Mouse (Mus musculus) embryonic fibroblast, embryonic 13.5 days (primary cell): ENCODE results near the gene Klk8. TPM values are rescaled to one million over a fixed set of nuclear protein-coding genes. Genes with fewer than 3 reads are reported as not detected.

ENCODE experiments used
- H3K27ac ChIP-seq: 2 replicates; pipeline ENCODE4 v1.5.1; 2012; ENCODE audit warnings: low read length, control low read depth, inconsistent platforms; ENCODE audit not compliant: insufficient read depth
- H3K4me1 ChIP-seq: 2 replicates; pipeline ENCODE4 v1.6.1; 2011; ENCODE audit warnings: low read length; ENCODE audit not compliant: control insufficient read depth, insufficient read depth
- H3K4me3 ChIP-seq: 2 replicates; pipeline ENCODE4 v1.5.1; 2011; ENCODE audit warnings: mild to moderate bottlenecking, control low read depth, low read length; ENCODE audit not compliant: insufficient read depth
- CTCF ChIP-seq: IDR thresholded peaks from 2 replicates; pipeline ENCODE4 v1.5.1; 2011; ENCODE audit warnings: mild to moderate bottlenecking, control low read depth, low read length, moderate library complexity, borderline replicate concordance; ENCODE audit not compliant: insufficient read depth
- POLR2A ChIP-seq: IDR thresholded peaks from 2 replicates; pipeline ENCODE4 v1.6.1; 2011; ENCODE audit warnings: low read depth, mild to moderate bottlenecking, control low read depth, low read length, moderate library complexity
- polyA plus RNA-seq: library from polyadenylated mRNA; stranded (reverse); fragments of >200 nt; gene quantifications from 2 replicates; pipeline ENCODE4 v1.2.4, GENCODE M21; 2011; ENCODE audit warnings: low read depth; ENCODE audit not compliant: missing spikeins, insufficient read length

Gene Klk8
- 6.2 and 12.8 TPM in 2 replicates for polyA plus RNA-seq

DNA sequence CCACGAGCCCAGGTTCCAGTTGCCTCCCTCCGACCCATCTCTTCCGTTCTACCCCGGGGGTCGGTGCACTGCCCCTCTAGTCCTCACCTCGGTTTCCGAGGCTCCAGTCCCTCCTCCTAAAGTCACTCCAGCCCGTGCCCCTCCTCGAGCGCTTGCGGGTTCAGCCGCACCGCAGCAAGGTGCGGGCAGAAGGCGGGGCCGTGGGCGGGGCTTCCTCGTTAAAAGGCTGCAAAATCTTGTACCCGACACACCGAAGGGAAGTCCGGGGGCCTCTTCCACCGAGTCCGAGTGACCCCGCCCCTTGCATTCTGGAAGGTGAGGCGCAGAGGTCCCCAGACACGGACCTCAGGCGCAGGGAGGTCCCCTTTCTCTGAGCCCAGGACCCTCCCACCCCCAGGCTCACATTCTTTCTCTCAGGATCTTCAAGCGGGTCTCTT lies at the start of gene Klk8:
Klk8 (plus strand) TSS at position 245 of the 437 bp plus-strand sequence.
- Histone ChIP-seq H3K27ac (no peak within 1 kb of the TSS), H3K4me3 (peak within 1 kb of the TSS; percentile 83), H3K4me1 (no peaks in the 10 kb centered on the region)
- no peak for TF ChIP-seq POLR2A
- no peak for TF ChIP-seq CTCF

DNA sequence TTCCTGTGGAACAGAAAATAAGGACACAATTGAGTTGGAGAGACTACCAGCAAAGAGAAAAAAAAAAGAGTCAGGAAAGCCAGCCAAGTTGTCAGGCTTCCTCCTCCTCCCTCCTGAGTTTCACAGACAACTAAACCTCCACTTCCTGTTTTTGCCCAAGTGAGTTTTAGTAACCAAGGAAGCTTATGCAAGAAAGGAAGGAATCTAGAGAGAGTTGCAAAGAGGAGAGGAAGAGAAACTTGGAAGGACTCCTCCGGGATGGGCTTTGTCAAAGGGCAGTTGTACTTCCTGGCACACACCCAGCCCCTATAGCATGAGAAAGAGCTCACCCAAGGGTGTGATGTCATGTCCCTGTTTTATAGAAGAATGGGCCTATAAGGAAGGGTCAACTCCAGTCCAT lies 49.6 kb upstream of the Klk8 start:
- no peak for TF ChIP-seq CTCF
- no peak for TF ChIP-seq POLR2A
- H3K4me1 ChIP-seq = no peaks in the 10 kb centered on the region
- no peak overlapping the region for H3K27ac ChIP-seq
- H3K4me3 ChIP-seq = no peak overlapping the region

DNA sequence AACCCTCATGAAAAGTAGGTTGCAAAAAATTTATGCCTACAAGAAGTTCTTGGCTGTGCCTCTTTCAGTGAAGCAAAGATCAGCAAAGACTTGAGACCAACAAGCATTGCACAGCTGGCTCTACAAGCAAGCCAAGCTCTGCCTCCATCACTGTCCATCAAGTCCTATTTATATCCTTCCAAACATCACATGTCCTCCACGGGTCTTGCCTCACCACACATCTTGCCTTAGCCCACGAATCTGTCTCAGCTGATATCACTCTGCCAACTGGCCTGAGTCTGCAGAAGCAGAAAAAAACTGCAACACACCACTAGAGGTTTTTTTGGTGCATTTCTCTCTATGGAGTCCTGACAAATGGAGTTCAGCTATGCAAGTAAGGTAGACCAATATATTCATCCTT lies 44.6 kb upstream of the Klk8 start:
- TF ChIP-seq CTCF (no peak), POLR2A (no peak)
- Histone ChIP-seq H3K4me1 (no peaks in the 10 kb centered on the region), H3K4me3 (no peak overlapping the region), H3K27ac (no peak overlapping the region)

DNA sequence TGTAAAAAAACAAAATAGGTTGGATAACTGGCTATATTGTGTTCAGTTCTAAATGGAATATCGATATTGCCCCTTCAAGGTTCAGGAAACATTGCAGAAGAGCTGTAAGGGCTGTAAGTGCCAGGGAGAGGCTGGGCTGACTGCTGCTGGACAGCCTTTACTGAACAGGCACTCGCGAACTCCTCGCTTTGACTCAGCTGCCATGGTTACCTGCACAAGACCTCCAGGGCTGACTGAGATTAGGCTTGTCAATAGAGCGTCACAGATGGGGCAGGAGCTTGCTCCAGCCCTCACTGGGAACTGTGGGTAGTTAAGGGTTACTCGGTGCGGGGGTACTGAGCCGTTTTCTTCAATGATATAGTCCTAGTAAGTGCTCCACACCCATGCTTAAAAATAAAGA lies 30.9 kb upstream of the Klk8 start:
- Histone ChIP-seq H3K27ac (no peak overlapping the region), H3K4me1 (no peaks in the 10 kb centered on the region), H3K4me3 (no peak overlapping the region)
- TF ChIP-seq POLR2A = no peak
- TF ChIP-seq CTCF = no peak

DNA sequence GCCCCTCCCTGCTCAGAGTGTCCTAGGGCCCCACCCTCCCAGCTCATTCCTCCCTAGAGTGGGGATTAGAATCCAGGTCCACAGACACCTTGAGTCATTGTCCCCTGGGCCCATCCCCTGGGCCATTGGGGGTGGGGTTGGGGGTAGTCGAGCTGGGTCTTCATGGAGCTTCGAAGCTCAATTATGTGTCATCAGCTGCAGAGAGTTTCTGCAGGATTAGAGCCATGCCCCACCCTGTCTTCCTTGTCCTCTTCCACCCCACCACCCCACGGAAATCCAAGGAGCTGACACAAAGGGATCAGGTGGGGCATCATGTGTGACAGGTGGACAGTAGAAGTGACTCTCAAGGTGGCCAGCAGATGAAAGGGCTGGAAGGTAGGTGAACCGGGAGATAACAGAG lies 28.8 kb upstream of the Klk8 start, which contains the start of gene Klk12:
Klk12 (plus strand) TSS at position 301 of the 400 bp plus-strand sequence.
- Histone ChIP-seq H3K4me1 (no peaks in the 10 kb centered on the region), H3K27ac (no peak within 1 kb of the TSS), H3K4me3 (no peak within 1 kb of the TSS)
- TF ChIP-seq POLR2A = no peak
- no peak for TF ChIP-seq CTCF

DNA sequence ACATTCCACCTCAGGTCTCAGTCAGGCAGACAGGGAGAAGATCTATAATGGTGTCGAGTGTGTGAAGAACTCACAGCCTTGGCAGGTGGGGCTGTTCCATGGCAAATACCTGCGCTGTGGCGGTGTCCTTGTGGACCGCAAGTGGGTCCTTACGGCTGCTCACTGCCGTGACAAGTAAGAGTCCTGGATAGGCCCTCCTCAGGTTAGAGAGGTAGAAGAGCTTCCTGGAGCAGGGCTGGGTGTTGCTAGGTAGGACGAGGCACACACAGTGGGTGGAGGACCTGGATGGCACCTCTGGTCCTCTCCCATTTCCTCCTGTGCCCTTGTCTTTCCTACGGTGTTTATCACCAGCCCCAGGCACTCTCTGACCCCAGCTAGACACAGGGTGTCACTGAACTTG lies 27.7 kb upstream of the Klk8 start:
- TF ChIP-seq CTCF = no peak
- no peak for TF ChIP-seq POLR2A
- no peak overlapping the region for H3K4me3 ChIP-seq

DNA sequence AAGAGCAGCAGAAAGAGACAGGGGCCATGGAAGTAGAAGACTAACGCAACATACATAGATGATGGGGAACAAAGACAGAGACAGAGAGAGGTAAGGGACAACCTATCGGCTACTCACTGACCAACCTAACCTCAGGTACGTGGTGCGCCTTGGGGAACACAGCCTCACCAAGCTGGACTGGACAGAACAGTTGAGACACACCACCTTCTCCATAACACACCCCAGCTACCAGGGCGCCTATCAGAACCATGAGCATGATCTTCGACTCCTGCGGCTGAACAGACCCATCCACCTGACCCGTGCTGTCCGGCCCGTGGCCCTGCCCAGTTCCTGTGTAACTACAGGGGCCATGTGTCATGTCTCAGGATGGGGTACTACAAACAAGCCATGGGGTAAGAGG lies 26.7 kb upstream of the Klk8 start:
- no peak for TF ChIP-seq CTCF
- TF ChIP-seq POLR2A = no peak
- Histone ChIP-seq H3K4me1 (no peaks in the 10 kb centered on the region), H3K27ac (no peak overlapping the region), H3K4me3 (no peak overlapping the region)

More for the DNA sequence above, 27.7 kb upstream of the Klk8 start:
- Histone ChIP-seq H3K27ac (no peak overlapping the region), H3K4me1 (no peaks in the 10 kb centered on the region)

DNA sequence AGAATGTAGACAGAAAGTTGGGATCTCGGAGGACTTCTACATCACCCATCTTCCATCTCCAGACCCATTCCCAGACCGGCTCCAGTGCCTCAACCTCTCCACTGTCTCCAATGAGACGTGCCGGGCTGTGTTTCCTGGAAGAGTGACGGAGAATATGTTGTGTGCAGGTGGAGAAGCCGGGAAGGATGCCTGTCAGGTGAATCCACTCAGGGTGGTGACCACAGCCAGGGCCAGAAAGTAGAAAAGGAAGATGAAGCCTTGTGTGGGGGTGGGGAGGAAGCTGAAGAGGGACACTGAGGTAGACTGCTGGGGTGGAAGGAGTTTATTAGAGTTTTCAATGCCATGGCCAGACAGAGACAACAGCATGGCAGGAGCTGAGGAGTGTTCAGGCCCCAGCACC lies 25.5 kb upstream of the Klk8 start:
- H3K4me1 ChIP-seq = no peaks in the 10 kb centered on the region
- H3K4me3 ChIP-seq = no peak overlapping the region
- H3K27ac ChIP-seq = no peak overlapping the region
- TF ChIP-seq CTCF (no peak), POLR2A (no peak)

DNA sequence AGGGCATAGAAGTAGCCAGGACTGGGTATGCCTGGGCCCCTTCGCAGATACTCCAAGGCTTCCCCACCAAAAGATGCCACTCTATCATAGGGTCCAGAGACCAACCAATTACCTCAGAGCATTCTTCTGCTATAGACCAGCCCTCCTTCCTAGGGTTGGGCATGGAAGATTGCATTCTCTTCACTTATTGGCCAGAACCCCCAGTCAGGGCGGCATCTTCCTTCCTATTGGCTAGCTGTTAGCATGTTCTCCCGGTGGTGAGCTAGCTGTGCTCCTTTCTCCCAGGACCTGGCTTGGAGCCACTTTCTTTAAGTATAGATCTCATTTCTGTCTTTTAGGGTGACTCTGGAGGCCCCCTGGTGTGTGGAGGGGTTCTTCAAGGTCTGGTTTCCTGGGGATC lies 24.5 kb upstream of the Klk8 start:
- Histone ChIP-seq H3K4me3 (no peak overlapping the region), H3K27ac (no peak overlapping the region), H3K4me1 (no peaks in the 10 kb centered on the region)
- TF ChIP-seq POLR2A (no peak), CTCF (no peak)

DNA sequence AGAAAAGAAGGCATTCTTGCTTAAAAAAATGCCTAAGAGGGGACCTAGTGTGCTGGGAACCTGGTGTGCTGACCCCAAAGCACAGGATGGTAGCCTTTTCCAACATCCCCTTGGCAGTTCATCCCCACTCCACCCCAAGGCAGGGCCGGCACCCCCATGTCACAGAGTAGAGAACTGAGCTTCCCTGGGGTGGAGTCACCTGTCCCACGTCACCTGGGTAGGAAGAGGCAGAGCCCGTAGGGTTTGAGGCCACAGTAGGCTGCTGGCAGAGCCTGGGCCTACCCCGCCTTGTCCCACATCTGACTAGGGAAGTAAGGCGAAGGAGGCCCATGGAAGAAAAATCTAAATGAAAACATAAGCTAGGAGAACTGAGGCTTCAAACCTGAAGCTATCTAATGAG lies 23.0 kb upstream of the Klk8 start, which contains the start of gene Klk11:
Klk11 (plus strand) TSS at position 241 of the 400 bp plus-strand sequence.
- Histone ChIP-seq H3K4me1 (no peaks in the 10 kb centered on the region), H3K4me3 (no peak within 1 kb of the TSS), H3K27ac (no peak within 1 kb of the TSS)
- TF ChIP-seq CTCF (no peak), POLR2A (no peak)

DNA sequence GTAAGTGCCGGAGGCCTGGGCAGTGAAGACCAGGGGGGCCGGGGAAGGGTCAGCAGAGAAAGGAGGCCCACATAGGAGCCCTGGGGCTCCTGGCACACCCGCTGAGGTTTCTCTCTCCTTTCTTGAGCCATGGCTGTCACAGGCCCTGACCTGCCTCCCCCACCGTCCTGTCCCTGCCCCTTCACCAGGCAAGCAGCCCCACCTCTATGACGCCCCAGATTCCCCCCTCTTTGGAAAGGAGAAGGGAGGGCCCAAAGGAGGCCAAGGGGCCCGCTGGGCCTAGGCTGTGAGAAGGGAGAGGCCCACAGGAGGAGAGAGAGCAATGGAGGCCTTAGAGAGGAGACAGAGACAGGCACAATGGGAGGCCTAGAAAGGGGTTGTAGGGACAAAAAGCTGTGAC lies 22.6 kb upstream of the Klk8 start:
- no peak overlapping the region for H3K27ac ChIP-seq

More for the DNA sequence above, 22.6 kb upstream of the Klk8 start:
- TF ChIP-seq CTCF (no peak), POLR2A (no peak)
- Histone ChIP-seq H3K4me3 (no peak overlapping the region), H3K4me1 (0 out of 2 replicates have a peak, but pooled peaks cover under 1% of the 10 kb centered on the region)
